Mouse (Mus musculus): ENCODE measurements around the gene Cramp1l. TPM values are rescaled to one million over a fixed set of nuclear protein-coding genes. Genes with fewer than 3 reads are reported as not detected.

Gene Cramp1l
- polyA plus RNA-seq, 1 experiment from 2014 or later = 8.2 TPM

DNA sequence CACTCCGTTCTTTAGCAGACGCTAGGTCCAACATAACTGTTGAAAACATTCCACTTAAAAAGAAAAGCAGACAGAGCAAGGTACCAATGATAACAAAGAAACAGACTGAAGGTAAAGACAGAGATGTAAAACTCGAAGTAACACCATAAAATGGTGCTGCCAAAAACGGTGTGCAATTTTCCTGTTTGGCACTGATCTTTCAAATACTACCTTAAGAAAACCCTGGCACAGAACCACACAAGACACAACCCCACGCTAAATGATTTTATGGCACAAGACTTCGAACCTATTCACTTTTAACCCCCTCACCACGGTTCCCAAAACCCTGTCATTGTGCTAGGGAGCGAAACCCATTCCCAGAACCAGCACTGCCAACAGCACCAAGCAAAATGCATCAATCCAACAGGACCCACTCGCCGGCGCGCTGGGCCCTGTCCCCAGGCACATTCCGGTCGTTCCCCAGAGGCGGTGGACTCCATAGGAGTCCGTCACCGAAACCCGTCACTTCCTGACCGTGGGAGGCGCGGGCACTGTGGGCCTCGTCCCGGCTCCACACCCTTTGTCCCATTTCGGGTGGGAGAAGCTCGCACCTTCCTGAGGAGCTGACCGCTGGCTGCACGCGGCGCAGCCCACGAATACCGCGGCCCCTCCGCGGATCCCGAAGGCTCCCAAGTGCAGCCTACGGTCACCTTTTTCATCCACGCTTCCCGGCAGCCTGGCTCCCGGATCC lies 582 bp downstream of the Cramp1l start:
- Histone ChIP-seq H3K4me2 (replicated peaks) (peak overlapping the region; percentile 96), H3K27ac (peak overlapping the region; percentile 79), H3K9ac (replicated peaks) (peak overlapping the region; percentile 95), H3K4me1 (replicated peaks) (peaks cover 32% of the 10 kb centered on the region), H3K9me3 (no peaks in the 10 kb centered on the region), H3K27me3 (no peaks in the 10 kb centered on the region), H3K4me3 (replicated peaks) (peak overlapping the region; percentile 99), H3K36me3 (peaks cover 21% of the 10 kb centered on the region)
- ATAC-seq = peak; percentile 5
- WGBS = under 1% methylated on average over 39 of the region's 39 CpGs

DNA sequence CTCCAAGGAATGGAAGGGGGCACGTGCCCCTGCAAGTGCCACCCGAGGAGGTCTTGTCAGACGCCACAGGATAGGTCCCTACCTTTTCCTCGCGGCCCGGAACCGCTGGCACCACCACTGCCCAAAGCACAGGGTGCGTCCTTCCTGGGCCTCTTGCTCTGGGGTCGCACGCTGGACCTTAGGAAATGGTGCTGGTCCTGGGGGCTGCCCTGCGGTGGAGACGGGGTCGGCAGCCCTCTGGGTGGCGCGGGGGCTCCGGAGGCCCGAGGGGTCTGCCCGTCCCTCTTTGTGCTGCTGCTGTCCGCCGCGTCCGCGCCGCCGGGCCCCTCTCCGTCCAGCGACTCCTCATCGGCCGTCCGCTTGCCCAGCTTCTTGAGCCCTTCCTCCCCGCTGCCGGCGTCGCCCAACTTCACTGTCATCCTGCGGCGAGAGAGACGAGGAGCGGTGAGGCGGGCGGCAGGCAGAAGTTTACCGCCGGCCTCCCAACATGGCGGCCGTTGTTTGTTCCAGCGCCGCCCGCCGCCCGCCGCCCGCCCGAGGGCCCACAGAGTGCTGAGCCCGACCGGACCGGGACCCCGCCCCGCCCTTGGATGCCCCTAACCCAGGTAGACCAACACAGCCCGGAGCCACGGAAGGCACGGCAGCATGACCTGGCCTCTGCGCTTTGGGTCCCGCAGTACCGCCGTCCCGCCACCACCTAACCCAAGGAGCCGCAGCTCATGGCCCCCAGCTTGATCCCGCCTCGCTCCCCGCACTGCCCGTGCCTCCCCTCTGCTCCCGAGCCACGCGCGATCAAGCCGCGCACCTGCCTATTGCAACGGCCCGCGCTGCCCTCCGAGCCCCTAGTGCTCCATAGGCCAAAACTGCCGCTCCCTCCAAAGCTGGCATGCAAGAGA lies 1.7 kb downstream of the Cramp1l start:
- peak overlapping the region; percentile 74 for H3K27ac ChIP-seq
- peak overlapping the region; percentile 95 for H3K9ac ChIP-seq (replicated peaks)
- no peaks in the 10 kb centered on the region for H3K9me3 ChIP-seq
- WGBS = under 1% methylated on average over 78 of the region's 81 CpGs
- H3K36me3 ChIP-seq = peaks cover 27% of the 10 kb centered on the region
- ATAC-seq = no peak
- peak overlapping the region; percentile 96 for H3K4me2 ChIP-seq (replicated peaks)
- H3K4me3 ChIP-seq (replicated peaks) = peak overlapping the region; percentile 99
- H3K4me1 ChIP-seq (replicated peaks) = peaks cover 32% of the 10 kb centered on the region
- H3K27me3 ChIP-seq = no peaks in the 10 kb centered on the region

DNA sequence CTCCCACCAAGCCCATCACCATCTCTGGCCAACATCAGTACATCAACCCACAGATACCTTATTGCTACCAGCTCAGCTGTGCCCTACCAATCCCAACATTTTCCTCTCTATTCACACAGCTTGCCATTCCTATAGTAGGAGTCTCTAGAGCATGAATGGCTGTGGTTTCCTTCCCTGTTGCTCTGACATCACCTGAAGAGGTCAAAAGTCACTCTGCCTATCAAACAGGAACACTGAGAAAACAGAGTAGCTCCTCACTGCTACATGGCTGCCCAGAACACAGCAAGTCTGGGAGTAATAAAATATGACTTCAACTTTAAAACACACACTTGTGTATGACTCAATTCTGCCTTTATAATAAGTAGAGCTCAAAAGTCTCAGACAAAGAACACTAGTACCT lies 8.1 kb downstream of the Cramp1l start:
- Histone ChIP-seq H3K27ac (no peak overlapping the region), H3K9ac (replicated peaks) (no peak overlapping the region), H3K36me3 (peaks cover 61% of the 10 kb centered on the region), H3K9me3 (no peaks in the 10 kb centered on the region), H3K4me1 (replicated peaks) (peaks cover 8% of the 10 kb centered on the region; the same call in 1 of the 2 replicates), H3K4me2 (replicated peaks) (no peak overlapping the region), H3K4me3 (replicated peaks) (no peak overlapping the region), H3K27me3 (no peaks in the 10 kb centered on the region)
- no peak for ATAC-seq

DNA sequence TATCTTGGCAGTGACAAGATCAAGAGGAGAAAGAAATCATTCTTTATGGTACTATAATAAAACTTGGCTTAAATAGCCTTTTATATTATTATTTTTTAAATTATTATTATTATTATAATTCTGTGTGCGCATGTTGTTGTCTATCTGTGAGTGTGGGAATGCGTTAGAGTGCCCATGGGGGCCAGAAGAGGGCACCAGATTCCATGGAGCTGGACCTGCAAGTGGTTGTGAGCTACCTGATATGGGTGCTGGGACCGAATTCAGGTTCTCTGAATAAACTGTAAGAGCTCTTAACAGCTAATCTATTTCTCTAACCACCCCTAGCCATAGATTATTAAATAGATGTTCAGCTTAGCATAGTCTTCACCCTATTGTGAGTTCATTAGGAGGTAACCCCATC lies 10.5 kb downstream of the Cramp1l start:
- H3K27ac ChIP-seq = no peak overlapping the region
- ATAC-seq = no peak
- H3K27me3 ChIP-seq = no peaks in the 10 kb centered on the region
- no peaks in the 10 kb centered on the region for H3K4me1 ChIP-seq (replicated peaks)
- no peak overlapping the region for H3K4me3 ChIP-seq (replicated peaks)
- 91% methylated on average over 3 of the region's 3 CpGs for whole genome bisulfite sequencing
- H3K4me2 ChIP-seq (replicated peaks) = no peak overlapping the region
- H3K9me3 ChIP-seq = no peaks in the 10 kb centered on the region
- H3K9ac ChIP-seq (replicated peaks) = no peak overlapping the region
- H3K36me3 ChIP-seq = peaks cover 62% of the 10 kb centered on the region

DNA sequence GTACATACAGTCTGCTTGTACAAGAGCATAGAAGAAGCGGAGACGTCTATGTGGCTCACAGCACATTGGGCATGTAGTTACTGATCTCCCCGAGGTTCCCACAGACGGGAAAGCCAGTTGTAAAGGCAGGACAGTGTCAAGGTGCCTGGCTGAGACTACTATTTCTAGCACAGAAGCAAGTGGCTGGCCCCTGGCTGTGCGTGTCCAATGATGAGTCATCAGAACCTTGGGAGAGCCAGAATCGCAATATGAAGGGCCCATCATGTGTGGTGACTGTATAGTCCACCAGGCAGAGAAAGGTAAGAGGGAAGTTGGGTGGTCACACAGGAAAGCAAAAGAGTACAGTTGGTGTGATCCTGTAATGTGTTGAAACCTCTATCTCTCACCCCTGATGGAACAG lies 20.9 kb downstream of the Cramp1l start:
- Histone ChIP-seq H3K27ac (no peak overlapping the region), H3K9me3 (no peaks in the 10 kb centered on the region), H3K4me3 (replicated peaks) (no peak overlapping the region), H3K9ac (replicated peaks) (no peak overlapping the region), H3K4me2 (replicated peaks) (no peak overlapping the region), H3K27me3 (no peaks in the 10 kb centered on the region), H3K4me1 (replicated peaks) (no peaks in the 10 kb centered on the region), H3K36me3 (peaks cover 93% of the 10 kb centered on the region)
- ATAC-seq = no peak
- WGBS = 93% methylated on average over 6 of the region's 6 CpGs

DNA sequence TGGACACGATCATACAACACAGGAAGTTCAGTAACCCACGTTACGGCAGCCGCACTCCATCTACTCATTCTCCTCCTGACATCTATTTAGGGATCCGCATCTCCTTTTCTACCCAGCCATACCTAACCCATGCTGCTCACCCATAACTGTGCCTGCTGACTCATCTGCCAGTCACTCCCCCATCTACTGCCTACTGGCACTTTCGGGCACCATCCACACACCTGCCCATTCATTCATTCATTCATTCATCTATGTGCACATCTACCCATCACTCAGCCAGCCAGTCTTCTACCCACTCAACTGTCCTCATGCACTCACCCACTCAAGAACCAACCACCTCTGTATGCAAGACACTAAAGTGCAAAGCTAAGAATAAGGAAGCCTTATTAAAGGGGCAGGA lies 28.4 kb downstream of the Cramp1l start:
- peaks cover 91% of the 10 kb centered on the region for H3K36me3 ChIP-seq
- ATAC-seq = no peak

DNA sequence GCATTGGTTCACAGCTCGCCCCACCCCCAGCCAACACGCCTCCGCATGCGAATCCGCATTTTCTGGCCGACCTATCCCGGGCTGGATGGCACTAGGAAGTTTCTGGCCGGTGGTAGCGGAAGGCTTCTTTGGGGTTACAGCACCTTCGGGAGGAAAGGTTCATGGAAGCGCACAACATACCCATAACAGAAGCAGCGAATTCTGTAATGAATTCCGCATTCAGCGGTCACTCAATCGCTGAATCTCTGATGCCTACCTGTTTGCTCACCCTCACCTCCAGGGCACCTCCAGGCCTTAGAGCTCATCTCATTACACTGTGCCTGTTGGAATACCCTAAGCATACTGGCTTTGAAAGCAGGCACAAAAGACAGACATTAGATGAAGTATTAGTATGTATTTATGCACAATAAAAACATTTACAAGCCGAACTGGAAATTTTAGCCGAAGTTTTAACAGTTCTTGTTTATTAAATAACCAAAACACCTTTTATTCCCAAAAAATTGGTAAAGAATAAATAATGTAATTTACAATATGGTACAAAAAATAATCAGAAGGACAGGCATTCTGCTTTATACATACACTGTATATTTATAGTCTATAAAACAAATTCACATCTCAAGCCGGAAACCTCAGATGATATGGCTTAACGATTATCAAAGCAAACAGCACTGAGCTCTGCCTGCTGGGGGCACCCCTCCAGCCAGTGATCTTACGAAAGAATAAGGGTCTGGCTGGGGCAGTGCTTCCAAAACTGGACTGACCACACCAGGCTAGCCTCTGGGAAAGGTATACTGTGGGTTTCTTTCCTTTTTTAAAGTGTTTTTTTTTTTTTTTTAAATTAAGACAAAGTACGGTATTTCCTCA lies 54.5 kb downstream of the Cramp1l start:
- WGBS = 16% methylated on average over 21 of the region's 21 CpGs
- ATAC-seq = peak; percentile 73
- Histone ChIP-seq H3K9me3 (no peaks in the 10 kb centered on the region), H3K4me2 (replicated peaks) (peak overlapping the region; percentile 72), H3K4me1 (replicated peaks) (peaks cover 18% of the 10 kb centered on the region), H3K4me3 (replicated peaks) (peak overlapping the region; percentile 66), H3K9ac (replicated peaks) (no peak overlapping the region), H3K27me3 (no peaks in the 10 kb centered on the region), H3K36me3 (peaks cover 41% of the 10 kb centered on the region), H3K27ac (peak overlapping the region; percentile 83; the same call in 1 of the 2 replicates)

More for the DNA sequence above, 28.4 kb downstream of the Cramp1l start:
- no peaks in the 10 kb centered on the region for H3K9me3 ChIP-seq
- no peaks in the 10 kb centered on the region for H3K27me3 ChIP-seq
- 95% methylated on average over 6 of the region's 6 CpGs for WGBS
- H3K4me1 ChIP-seq (replicated peaks) = no peaks in the 10 kb centered on the region
- H3K27ac ChIP-seq = no peak overlapping the region
- H3K4me3 ChIP-seq (replicated peaks) = no peak overlapping the region
- no peak overlapping the region for H3K9ac ChIP-seq (replicated peaks)
- H3K4me2 ChIP-seq (replicated peaks) = no peak overlapping the region

DNA sequence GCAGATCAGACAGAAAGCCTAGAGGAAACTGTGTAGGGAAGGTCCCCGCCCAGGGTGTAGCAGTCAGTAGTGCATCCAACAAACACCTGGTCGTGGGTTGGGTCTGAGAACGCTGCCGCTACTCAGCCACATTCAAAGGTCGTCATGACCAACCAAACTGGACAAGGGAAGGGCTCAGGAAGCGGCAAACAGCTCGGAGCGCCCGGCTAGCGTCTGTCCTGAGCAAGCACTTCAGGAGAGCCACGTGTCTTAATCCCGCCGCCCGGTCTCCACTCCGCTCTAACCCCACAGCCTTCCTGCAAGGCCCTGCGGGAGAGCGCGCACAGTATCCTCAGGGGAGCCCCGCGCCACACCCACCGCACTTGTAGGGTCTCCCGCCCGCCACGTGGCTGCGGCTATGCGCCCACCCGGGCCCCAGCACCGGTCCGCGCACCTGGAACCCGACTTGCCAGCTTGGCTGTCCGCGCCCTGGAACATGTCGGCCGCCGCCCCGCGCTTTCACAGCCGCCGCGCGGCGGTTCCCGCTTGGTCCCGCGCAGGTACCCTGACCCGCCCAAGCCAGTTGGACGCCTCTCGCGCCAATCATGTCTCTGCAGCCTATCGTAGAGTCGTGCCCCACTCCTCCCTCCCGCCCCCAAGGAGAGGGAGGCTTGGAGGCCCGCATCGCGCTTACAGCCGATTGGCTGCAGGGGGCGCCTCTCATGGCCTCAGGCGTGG lies 55.3 kb downstream of the Cramp1l start, which contains the start of gene Jpt2:
Gene Jpt2, minus strand, starts transcription at position 555 of the 717 bp plus-strand sequence.
- peak within 1 kb of the TSS; percentile 79 for H3K9ac ChIP-seq (replicated peaks)
- H3K36me3 ChIP-seq = peaks cover 41% of the 10 kb centered on the region
- ATAC-seq = peak; percentile 100
- peak within 1 kb of the TSS; percentile 72 for H3K4me2 ChIP-seq (replicated peaks)
- peak within 1 kb of the TSS; percentile 66 for H3K4me3 ChIP-seq (replicated peaks)
- H3K27ac ChIP-seq = peak within 1 kb of the TSS; percentile 83
- H3K27me3 ChIP-seq = no peaks in the 10 kb centered on the region
- H3K4me1 ChIP-seq (replicated peaks) = peaks cover 18% of the 10 kb centered on the region
- no peaks in the 10 kb centered on the region for H3K9me3 ChIP-seq
- under 1% methylated on average over 59 of the region's 59 CpGs for WGBS

DNA sequence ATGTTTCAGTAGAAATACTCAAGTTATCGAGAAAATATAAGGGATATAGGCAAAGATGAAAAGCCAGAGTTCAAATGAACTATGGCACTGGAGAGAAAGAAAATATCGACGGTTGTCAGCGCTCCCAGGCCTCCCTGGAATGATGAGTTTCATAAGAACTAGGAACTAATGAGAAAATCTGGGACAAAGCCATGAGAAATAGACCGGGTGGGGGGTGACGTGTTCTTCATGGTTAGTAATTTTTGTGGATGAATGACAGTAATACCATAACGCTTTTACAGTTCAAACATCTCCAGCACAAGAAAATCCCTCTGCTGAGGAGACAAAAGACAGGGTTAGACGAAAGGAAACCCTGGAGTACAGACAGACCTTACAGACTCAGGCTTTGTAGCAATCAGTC lies 56.2 kb downstream of the Cramp1l start:
- Histone ChIP-seq H3K4me2 (replicated peaks) (peak overlapping the region; percentile 72), H3K9me3 (no peaks in the 10 kb centered on the region), H3K27me3 (no peaks in the 10 kb centered on the region), H3K4me3 (replicated peaks) (peak overlapping the region; percentile 66), H3K9ac (replicated peaks) (peak overlapping the region; percentile 79), H3K27ac (peak overlapping the region; percentile 83; the same call in 1 of the 2 replicates), H3K4me1 (replicated peaks) (peaks cover 18% of the 10 kb centered on the region), H3K36me3 (peaks cover 37% of the 10 kb centered on the region)
- ATAC-seq = no peak
- 45% methylated on average over 8 of the region's 8 CpGs for WGBS

DNA sequence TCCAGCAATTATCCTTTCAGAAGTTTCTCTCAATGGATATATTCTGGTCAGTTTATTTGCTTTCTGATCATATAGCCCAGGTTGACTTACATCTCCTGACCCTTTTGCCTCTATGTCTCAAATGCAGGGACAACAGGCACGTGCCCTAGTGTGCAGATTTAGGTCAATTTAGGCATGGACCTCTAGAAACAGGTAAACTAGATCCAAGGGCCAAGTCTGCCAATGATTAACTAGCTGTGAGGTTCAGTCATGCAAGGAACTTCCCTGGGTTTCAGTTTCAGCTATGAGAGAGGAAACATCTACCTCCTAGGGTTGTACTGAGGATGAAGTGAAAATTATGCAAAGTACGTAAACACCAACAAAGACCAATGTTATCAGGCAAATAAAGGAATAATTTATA lies 62.3 kb downstream of the Cramp1l start:
- H3K4me1 ChIP-seq (replicated peaks) = no peaks in the 10 kb centered on the region
- no peak overlapping the region for H3K27ac ChIP-seq
- no peaks in the 10 kb centered on the region for H3K27me3 ChIP-seq
- no peak for ATAC-seq
- H3K36me3 ChIP-seq = peaks cover 70% of the 10 kb centered on the region
- no peak overlapping the region for H3K4me2 ChIP-seq (replicated peaks)
- H3K4me3 ChIP-seq (replicated peaks) = no peak overlapping the region
- WGBS = 96% methylated on average over 2 of the region's 2 CpGs
- no peak overlapping the region for H3K9ac ChIP-seq (replicated peaks)
- H3K9me3 ChIP-seq = no peaks in the 10 kb centered on the region

DNA sequence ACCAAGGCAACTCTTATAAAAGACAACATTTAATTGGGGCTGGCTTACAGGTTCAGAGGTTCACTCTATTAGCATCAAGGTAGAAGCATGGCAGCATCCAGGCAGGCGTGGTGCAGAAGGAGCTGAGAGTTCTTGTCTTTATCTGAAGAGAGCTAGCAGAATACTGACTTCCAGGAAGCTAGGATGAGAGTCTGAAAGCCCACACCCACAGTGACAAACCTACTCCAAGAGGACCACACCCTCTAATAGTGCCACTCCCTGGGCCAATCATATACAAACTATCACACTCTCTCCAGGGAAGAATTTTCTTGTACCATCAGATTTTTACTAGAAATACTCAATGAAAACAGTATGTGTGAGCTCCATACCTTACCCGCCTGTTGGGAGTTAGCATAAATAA lies 64.9 kb downstream of the Cramp1l start:
- Histone ChIP-seq H3K27me3 (no peaks in the 10 kb centered on the region), H3K9ac (replicated peaks) (no peak overlapping the region), H3K4me3 (replicated peaks) (no peak overlapping the region), H3K4me2 (replicated peaks) (no peak overlapping the region), H3K27ac (no peak overlapping the region), H3K36me3 (peaks cover 88% of the 10 kb centered on the region), H3K4me1 (replicated peaks) (no peaks in the 10 kb centered on the region), H3K9me3 (no peaks in the 10 kb centered on the region)
- ATAC-seq = no peak
- 96% methylated on average over 2 of the region's 2 CpGs for WGBS

All from midbrain, embryonic 13.5 days (tissue).